Mouse (Mus musculus) kidney, embryonic 15.5 days (tissue): ENCODE measurements at regions not wholly inside any gene's neighbourhood (a gene's known extent, or its start where the extent isn't known, plus 50 kb on each side); places are given as distances from the start of the nearest gene placed in this dataset.

ENCODE experiments used
- ATAC-seq: fragments of 200-750 bp; cut with Nextera tagmentation; replicated peaks from 2 replicates; pipeline ENCODE4 v1.8.0; 2017; ENCODE audit warnings: moderate TSS enrichment; ENCODE audit not compliant: low FRiP score
- H3K27ac ChIP-seq: fragments of 300-500 bp; sonication (generic); 2 replicates; pipeline ENCODE4 v1.5.1; 2015; ENCODE audit warnings: mild to moderate bottlenecking, inconsistent platforms
- H3K27me3 ChIP-seq: fragments of 300-500 bp; sonication (generic); 2 replicates; pipeline ENCODE4 v1.6.1; 2015; ENCODE audit warnings: inconsistent platforms
- H3K36me3 ChIP-seq: fragments of 300-500 bp; sonication (generic); 2 replicates; pipeline ENCODE4 v1.6.1; 2015; ENCODE audit warnings: inconsistent platforms
- H3K4me1 ChIP-seq: fragments of 300-500 bp; sonication (generic); 2 replicates; pipeline ENCODE4 v1.6.1; 2015; ENCODE audit warnings: inconsistent platforms
- H3K4me2 ChIP-seq: fragments of 300-500 bp; sonication (generic); 2 replicates; pipeline ENCODE4 v1.6.1; 2015; ENCODE audit warnings: moderate library complexity, mild to moderate bottlenecking, inconsistent platforms
- H3K4me3 ChIP-seq: fragments of 300-500 bp; sonication (generic); replicated peaks from 2 replicates; pipeline ENCODE4 v1.5.1; 2015; ENCODE audit warnings: mild to moderate bottlenecking, inconsistent platforms
- H3K9ac ChIP-seq: fragments of 300-500 bp; sonication (generic); 2 replicates; pipeline ENCODE4 v1.6.1; 2015; ENCODE audit warnings: mild to moderate bottlenecking, inconsistent platforms
- H3K9me3 ChIP-seq: fragments of 300-500 bp; sonication (generic); replicated peaks from 2 replicates; pipeline ENCODE4 v1.6.1; 2016; ENCODE audit warnings: inconsistent platforms
- WGBS: fragments of 180-500 bp; shearing (Covaris S2); methylation state at CpG from one replicate; pipeline ENCODE4 v1.1.7; 2015; ENCODE audit warnings: mixed read lengths; 5-methylcytosine and 5-hydroxymethylcytosine counted together

GRCm38 (mm10) chr10:111097245-111097644 lies 67.3 kb upstream of the Osbpl8 start:
- Histone ChIP-seq H3K36me3 (no peaks in the 10 kb centered on the region), H3K4me1 (peaks cover 13% of the 10 kb centered on the region; the same call in 1 of the 2 replicates)
- 67% methylated on average over 5 of the region's 5 CpGs for WGBS

GRCm38 (mm10) chr10:111096811-111097210 lies 67.7 kb upstream of the Osbpl8 start:
- WGBS = 67% methylated on average over 6 of the region's 6 CpGs
- H3K27me3 ChIP-seq = no peaks in the 10 kb centered on the region
- H3K9me3 ChIP-seq = no peaks in the 10 kb centered on the region
- H3K4me1 ChIP-seq = peaks cover 13% of the 10 kb centered on the region; the same call in 1 of the 2 replicates
- H3K9ac ChIP-seq = no peak overlapping the region
- no peak overlapping the region for H3K4me3 ChIP-seq
- no peak overlapping the region for H3K4me2 ChIP-seq
- ATAC-seq = no peak
- H3K27ac ChIP-seq = no peak overlapping the region
- no peaks in the 10 kb centered on the region for H3K36me3 ChIP-seq

More at GRCm38 (mm10) chr10:111097245-111097644, 67.3 kb upstream of the Osbpl8 start:
- H3K9me3 ChIP-seq = no peaks in the 10 kb centered on the region
- no peaks in the 10 kb centered on the region for H3K27me3 ChIP-seq
- H3K4me2 ChIP-seq = no peak overlapping the region
- no peak overlapping the region for H3K9ac ChIP-seq
- no peak overlapping the region for H3K27ac ChIP-seq
- no peak for ATAC-seq
- no peak overlapping the region for H3K4me3 ChIP-seq

GRCm38 (mm10) chr10:111094405-111094804 lies 70.1 kb upstream of the Osbpl8 start:
- Histone ChIP-seq H3K4me1 (peaks cover 9% of the 10 kb centered on the region; the same call in 1 of the 2 replicates), H3K9me3 (no peaks in the 10 kb centered on the region), H3K36me3 (no peaks in the 10 kb centered on the region), H3K4me2 (no peak overlapping the region), H3K27me3 (no peaks in the 10 kb centered on the region), H3K9ac (no peak overlapping the region), H3K27ac (0 out of 2 replicates have a peak overlapping the region, but pooled peaks have one; percentile 18), H3K4me3 (no peak overlapping the region)
- ATAC-seq = no peak
- 61% methylated on average over 9 of the region's 9 CpGs for WGBS

GRCm38 (mm10) chr10:111089382-111089781 lies 75.2 kb upstream of the Osbpl8 start:
- H3K9ac ChIP-seq = no peak overlapping the region
- H3K4me2 ChIP-seq = no peak overlapping the region
- 0 out of 2 replicates have a peak, but pooled peaks cover 6% of the 10 kb centered on the region for H3K4me1 ChIP-seq
- 64% methylated on average over 5 of the region's 5 CpGs for WGBS
- H3K27me3 ChIP-seq = no peaks in the 10 kb centered on the region
- H3K27ac ChIP-seq = no peak overlapping the region
- H3K36me3 ChIP-seq = no peaks in the 10 kb centered on the region
- H3K9me3 ChIP-seq = no peaks in the 10 kb centered on the region
- no peak overlapping the region for H3K4me3 ChIP-seq
- no peak for ATAC-seq

GRCm38 (mm10) chr10:111085561-111085960 lies 75.6 kb upstream of the Zdhhc17 start:
- no peaks in the 10 kb centered on the region for H3K4me1 ChIP-seq
- H3K27me3 ChIP-seq = no peaks in the 10 kb centered on the region
- no peak overlapping the region for H3K4me2 ChIP-seq
- H3K4me3 ChIP-seq = no peak overlapping the region
- no peak overlapping the region for H3K9ac ChIP-seq
- WGBS = 74% methylated on average over 8 of the region's 8 CpGs
- ATAC-seq = no peak
- H3K9me3 ChIP-seq = no peaks in the 10 kb centered on the region
- no peaks in the 10 kb centered on the region for H3K36me3 ChIP-seq
- no peak overlapping the region for H3K27ac ChIP-seq

- no peak overlapping the region for H3K27ac ChIP-seq
- no peaks in the 10 kb centered on the region for H3K27me3 ChIP-seq
- no peak overlapping the region for H3K9ac ChIP-seq
- H3K9me3 ChIP-seq = no peaks in the 10 kb centered on the region
- peak; percentile 71 for ATAC-seq
- no peak overlapping the region for H3K4me2 ChIP-seq
- H3K4me1 ChIP-seq = no peaks in the 10 kb centered on the region
- H3K36me3 ChIP-seq = no peaks in the 10 kb centered on the region
- H3K4me3 ChIP-seq = no peak overlapping the region
- 28% methylated on average over 4 of the region's 4 CpGs for WGBS
Measured at GRCm38 (mm10) chr10:111084267-111084780, 74.4 kb upstream of the Zdhhc17 start.

- ATAC-seq = no peak
- H3K4me1 ChIP-seq = no peaks in the 10 kb centered on the region
- no peaks in the 10 kb centered on the region for H3K9me3 ChIP-seq
- no peaks in the 10 kb centered on the region for H3K27me3 ChIP-seq
- H3K9ac ChIP-seq = no peak overlapping the region
- H3K4me2 ChIP-seq = no peak overlapping the region
- H3K27ac ChIP-seq = no peak overlapping the region
- H3K36me3 ChIP-seq = no peaks in the 10 kb centered on the region
- 47% methylated on average over 2 of the region's 2 CpGs for WGBS
- H3K4me3 ChIP-seq = no peak overlapping the region
Measured at GRCm38 (mm10) chr10:111083861-111084260, 73.9 kb upstream of the Zdhhc17 start.

- Histone ChIP-seq H3K4me3 (no peak overlapping the region), H3K27ac (no peak overlapping the region), H3K4me2 (no peak overlapping the region), H3K9me3 (no peaks in the 10 kb centered on the region), H3K9ac (no peak overlapping the region), H3K36me3 (no peaks in the 10 kb centered on the region), H3K4me1 (no peaks in the 10 kb centered on the region), H3K27me3 (no peaks in the 10 kb centered on the region)
- ATAC-seq = no peak
- 47% methylated on average over 4 of the region's 4 CpGs for WGBS
Measured at GRCm38 (mm10) chr10:111083338-111083737, 73.4 kb upstream of the Zdhhc17 start.

- Histone ChIP-seq H3K36me3 (no peaks in the 10 kb centered on the region), H3K27me3 (no peaks in the 10 kb centered on the region), H3K4me3 (no peak overlapping the region), H3K27ac (no peak overlapping the region), H3K9me3 (no peaks in the 10 kb centered on the region), H3K9ac (no peak overlapping the region), H3K4me2 (no peak overlapping the region), H3K4me1 (no peaks in the 10 kb centered on the region)
- 76% methylated on average over 10 of the region's 10 CpGs for WGBS
- ATAC-seq = no peak
Measured at GRCm38 (mm10) chr10:111080322-111080721, 70.4 kb upstream of the Zdhhc17 start.

- 79% methylated on average over 6 of the region's 6 CpGs for WGBS
- no peak for ATAC-seq
- no peaks in the 10 kb centered on the region; the same call in 1 of the 2 replicates for H3K4me1 ChIP-seq
- no peak overlapping the region for H3K9ac ChIP-seq
- no peak overlapping the region for H3K4me2 ChIP-seq
- H3K4me3 ChIP-seq = no peak overlapping the region
- no peaks in the 10 kb centered on the region for H3K9me3 ChIP-seq
- no peaks in the 10 kb centered on the region for H3K27me3 ChIP-seq
- no peak overlapping the region for H3K27ac ChIP-seq
- no peaks in the 10 kb centered on the region for H3K36me3 ChIP-seq
Measured at GRCm38 (mm10) chr10:111079051-111079450, 69.1 kb upstream of the Zdhhc17 start.

- H3K9ac ChIP-seq = no peak overlapping the region
- H3K4me3 ChIP-seq = no peak overlapping the region
- WGBS = 94% methylated on average over 4 of the region's 4 CpGs
- H3K36me3 ChIP-seq = no peaks in the 10 kb centered on the region
- H3K27ac ChIP-seq = no peak overlapping the region
- H3K4me1 ChIP-seq = peaks cover 10% of the 10 kb centered on the region
- H3K9me3 ChIP-seq = no peaks in the 10 kb centered on the region
- H3K27me3 ChIP-seq = 0 out of 2 replicates have a peak, but pooled peaks cover 5% of the 10 kb centered on the region
- ATAC-seq = no peak
- H3K4me2 ChIP-seq = no peak overlapping the region
Measured at GRCm38 (mm10) chr10:111077632-111078031, 67.7 kb upstream of the Zdhhc17 start.

- Histone ChIP-seq H3K27ac (peak overlapping the region; percentile 15; the same call in 1 of the 2 replicates), H3K9ac (no peak overlapping the region), H3K27me3 (0 out of 2 replicates have a peak, but pooled peaks cover 5% of the 10 kb centered on the region), H3K9me3 (no peaks in the 10 kb centered on the region), H3K36me3 (no peaks in the 10 kb centered on the region), H3K4me3 (no peak overlapping the region), H3K4me2 (no peak overlapping the region), H3K4me1 (peaks cover 21% of the 10 kb centered on the region)
- 63% methylated on average over 5 of the region's 5 CpGs for WGBS
- ATAC-seq = peak; percentile 36; the same call in 1 of the 2 replicates
Measured at GRCm38 (mm10) chr10:111073851-111074430, 64.0 kb upstream of the Zdhhc17 start.
